Mouse (Mus musculus) heart, postnatal 10 days (tissue): ENCODE results near the gene Dhx38. TPM values are rescaled to one million over a fixed set of nuclear protein-coding genes. Genes with fewer than 3 reads are reported as not detected.
A peak's percentile ranks its signal among the peaks of the same experiment; 100 is the strongest.

Source experiments
- DNase-seq, 2 experiments: peaks; one replicate each; pipeline ENCODE4 v3.0.0; 2021
- intact Hi-C: fragments of 180-260 bp; cut with DNase I; formaldehyde crosslinking; loops from one replicate; pipeline ENCODE4 v1.15.1; 2025
- total RNA-seq, 2 experiments: library from RNA; stranded (reverse); gene quantifications; 2 replicates each; pipeline ENCODE4 v1.2.3; 2021

The Dhx38 gene
- total RNA-seq, result 10 to 100 TPM; 18.0 to 18.6 TPM

DNA sequence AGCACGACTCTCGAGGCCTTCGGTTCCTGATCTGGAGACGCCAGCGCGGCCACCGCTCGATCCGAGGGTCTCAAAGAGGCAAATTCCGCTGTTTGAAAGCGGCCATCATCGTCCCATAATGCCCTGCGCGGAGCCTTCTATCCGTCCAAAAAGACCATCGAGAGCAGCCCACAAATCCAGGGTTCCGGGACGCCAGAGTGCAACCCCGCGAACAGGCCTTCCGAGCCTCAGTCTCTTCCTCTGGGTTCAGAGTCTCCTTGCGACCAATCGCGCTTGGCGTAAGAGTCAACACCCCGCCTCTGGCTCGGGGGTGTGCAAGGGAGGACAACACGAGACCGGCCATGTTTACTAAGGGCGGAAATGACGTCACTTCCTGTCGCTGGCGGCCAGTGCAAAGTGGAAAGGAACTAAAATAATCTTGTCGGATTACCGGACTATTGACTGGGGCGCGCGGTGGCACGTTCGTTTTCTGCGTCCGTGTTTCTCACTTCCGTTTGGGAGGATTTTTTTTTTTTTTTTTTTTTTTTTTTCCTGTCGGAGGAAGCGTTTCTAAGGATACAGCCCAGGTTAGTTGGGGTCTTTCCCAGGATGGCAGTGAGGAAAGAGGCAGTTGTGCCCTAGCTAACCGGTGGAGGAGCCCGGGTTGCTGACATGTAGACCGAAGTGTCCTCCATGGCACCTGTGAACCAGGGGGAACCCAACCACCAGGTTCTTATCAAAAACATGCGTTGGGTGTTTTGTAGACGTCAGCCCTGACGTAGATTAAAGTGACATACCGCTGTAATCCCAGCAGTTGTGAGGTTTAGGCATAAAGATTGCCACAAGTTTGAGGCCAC lies at the start of gene Dhx38, which contains the start of gene Txnl4b:
Gene Dhx38 (minus strand): TSS at position 364 of the 836 bp plus-strand sequence.
Gene Txnl4b (plus strand): TSS at position 395 of the 836 bp plus-strand sequence.
- intact Hi-C loops, result loop anchor here (2.0 to 10.0 kb wide), 3 partner anchors 43 to 1981 kb away; partner anchors contain the start of genes Ap1g1, Dhodh and Psmd7
- peak; percentile 99 to 100 for DNase-seq

DNA sequence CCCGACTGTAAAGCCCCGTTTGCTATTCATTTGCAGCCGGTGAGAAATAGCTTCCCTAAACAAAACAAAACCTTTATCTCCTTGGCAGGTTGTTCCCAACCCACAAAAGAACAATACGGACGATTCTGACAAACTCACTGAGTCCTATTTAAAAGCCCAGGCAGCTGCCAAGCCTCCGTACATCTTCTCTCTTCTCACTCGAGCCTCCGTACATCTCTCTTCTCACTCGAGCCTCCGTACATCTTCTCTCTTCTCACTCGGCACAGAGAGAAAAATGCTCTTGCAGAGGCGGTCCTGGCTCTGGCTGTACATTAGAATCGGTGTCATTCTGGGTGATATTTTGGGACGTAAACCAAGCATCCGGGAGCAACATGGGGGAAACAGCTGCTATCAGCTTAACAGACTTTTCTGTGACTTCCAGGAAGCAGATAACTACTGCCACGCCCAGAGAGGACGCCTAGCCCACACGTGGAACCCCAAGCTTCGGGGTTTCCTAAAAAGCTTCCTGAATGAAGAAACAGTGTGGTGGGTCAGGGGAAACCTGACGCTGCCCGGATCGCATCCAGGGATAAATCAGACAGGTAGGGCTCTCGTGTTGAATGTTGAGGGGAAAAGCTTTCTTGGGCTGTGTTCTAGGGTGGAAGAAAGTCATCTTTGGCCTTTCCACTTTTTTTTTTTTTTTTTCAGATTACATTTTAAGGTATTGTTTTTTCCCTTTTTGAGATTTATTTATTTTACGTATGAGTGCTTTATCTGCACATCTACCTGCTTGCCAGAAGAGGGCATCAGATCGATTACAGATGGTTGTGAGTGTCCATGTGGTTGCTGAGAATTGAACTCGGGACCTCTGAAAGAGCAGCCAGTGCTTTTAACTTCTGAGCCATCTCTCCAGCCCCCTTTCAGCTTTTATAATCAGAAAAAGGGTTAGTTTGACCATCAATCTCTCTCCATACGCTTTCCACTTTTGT lies 48.9 kb upstream of the Dhx38 start, which contains the start of gene Pkd1l3:
Gene Pkd1l3 (plus strand): TSS at position 275 of the 968 bp plus-strand sequence.
- intact Hi-C loops, result loop anchor here (5.0 kb wide), 1 partner anchor 163 kb away; the partner anchor contains the start of gene Ap1g1
- DNase-seq, result no peak

DNA sequence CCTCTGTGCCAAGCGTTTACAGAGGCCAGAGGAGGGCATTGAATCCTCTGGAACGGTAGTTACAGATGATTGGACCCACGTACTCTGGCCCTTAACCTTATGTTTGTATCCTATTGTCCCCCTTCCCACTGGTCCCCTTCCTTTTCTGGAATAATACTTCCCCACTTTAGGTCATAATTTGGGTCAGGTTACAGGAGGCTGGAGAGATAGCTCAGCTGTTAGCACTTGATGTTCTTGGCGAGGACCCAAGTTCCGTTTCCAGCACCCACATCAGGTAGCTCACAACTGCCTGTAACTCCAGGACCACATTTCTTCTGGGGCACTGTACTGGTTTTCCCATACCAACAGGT lies 43.5 kb upstream of the Dhx38 start:
- intact Hi-C loops, result loop anchor here (2.0 to 5.0 kb wide), 3 partner anchors 42 to 98 kb away; partner anchors contain the start of genes Ist1 and Zfp821
- DNase-seq, result peak; percentile 33 to 34

DNA sequence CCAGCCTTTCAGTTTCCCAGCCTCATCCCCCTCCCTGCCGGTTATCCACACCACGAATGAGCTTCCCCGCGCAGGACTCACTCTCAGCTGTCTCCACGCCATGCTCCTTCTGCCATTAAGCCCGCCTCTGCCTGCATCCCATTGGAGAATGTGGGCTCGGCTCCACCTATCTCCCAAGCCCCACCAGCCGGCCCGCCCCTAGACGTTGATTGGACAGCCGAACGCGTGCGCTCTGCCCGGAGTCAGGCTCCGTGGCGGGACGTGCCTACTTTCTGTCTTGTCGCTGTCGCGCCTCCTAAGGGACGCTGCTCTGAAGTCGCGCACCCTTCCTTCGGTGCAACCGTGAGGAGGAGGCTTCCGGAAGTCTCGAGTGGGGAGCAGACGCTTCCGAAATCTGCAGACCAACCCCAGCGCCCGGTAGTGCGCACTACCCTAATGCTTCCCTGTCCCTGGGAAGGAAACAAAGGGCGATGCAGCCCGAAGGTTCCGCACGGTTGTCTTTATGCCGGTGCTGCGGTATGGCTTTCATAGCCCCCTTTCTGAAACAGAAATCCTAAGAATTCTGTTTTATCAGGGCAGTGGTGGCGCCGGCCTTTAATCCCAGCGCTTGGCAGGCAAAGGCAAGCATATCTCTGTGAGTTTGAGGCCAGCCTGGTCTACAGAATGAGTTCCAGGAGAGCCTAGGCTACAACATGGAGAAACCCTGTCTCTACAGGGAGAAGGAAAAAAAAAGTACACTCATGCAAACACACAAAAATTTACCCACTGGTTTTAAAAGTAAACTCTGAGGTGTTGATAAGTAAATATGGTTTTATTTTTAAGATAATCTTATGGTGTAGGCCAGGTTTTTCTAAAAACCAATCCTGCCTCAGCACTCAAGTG lies 42.9 kb upstream of the Dhx38 start, which contains the start of gene Dhodh:
Gene Dhodh (minus strand): TSS at position 403 of the 882 bp plus-strand sequence.
- intact Hi-C loops, result loop anchor here (2.0 to 5.0 kb wide), 3 partner anchors 42 to 99 kb away; partner anchors contain the start of genes Ist1 and Zfp821
- peak; percentile 97 to 98 for DNase-seq

DNA sequence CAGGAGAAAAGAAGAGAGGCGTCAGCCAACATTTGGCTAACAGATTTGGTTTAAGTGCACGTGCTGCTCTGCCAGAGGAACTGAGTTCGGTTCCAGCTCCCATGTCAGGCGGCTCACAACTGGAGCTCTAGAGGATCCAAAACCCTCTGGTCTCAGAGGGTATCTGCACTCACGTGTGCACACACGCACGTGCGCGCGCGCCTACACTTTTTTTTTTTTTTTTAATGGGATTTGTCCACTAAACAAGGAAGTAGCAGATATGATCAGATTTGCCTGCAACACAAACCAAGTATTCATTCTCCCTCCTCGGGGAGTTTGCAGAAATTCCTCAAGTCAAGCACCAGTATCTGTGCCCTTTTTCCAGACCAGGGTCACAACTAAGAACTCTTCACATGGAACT lies 42.0 kb upstream of the Dhx38 start:
- intact Hi-C loops, result loop anchor here (2.0 to 5.0 kb wide), 3 partner anchors 41 to 100 kb away; partner anchors contain the start of genes Ist1 and Zfp821
- DNase-seq, result no peak

DNA sequence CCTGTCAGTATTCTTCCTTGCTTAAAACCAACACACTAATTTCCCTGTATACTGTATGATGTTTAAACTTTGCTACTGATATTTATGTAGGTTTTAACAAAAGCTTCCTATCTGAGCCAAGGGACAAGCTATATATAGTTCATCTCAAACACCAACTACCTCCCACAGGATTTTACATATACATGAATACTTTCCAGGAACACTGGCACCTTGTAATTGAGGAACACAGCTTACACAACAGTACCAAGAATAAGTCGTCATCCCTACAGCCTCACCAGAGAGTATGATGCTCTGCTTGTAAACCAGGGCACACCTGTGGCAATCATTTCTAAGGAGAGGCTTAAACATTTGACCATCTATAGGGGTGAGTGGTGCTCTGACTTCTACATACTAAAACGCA lies 41.1 kb upstream of the Dhx38 start:
- intact Hi-C loops, result loop anchor here (5.0 kb wide), 2 partner anchors 86 to 101 kb away; partner anchors contain the start of genes Ist1 and Zfp821
- DNase-seq, result no peak

DNA sequence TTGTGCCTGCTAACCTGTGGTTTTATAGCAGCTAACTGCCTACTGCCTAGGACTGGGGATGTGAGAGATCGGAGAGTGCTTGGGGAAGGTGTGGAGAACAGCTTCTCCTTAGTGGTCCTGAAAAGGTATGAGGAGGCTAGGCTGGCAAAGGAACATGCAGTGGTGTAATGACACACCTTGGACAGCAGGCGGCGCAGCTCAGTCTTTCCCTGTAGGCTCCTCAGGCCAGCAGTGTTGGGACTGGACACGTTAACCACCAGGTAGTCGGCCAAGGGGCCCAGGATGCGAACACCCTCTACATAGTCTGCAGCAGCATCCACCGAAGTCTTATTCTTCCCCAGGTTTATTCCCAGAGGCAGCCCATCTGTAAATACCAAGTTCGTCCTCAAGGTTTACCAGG lies 30.2 kb upstream of the Dhx38 start:
- DNase-seq, result peak; percentile 29 to 69
- intact Hi-C loops, result no loop called here

DNA sequence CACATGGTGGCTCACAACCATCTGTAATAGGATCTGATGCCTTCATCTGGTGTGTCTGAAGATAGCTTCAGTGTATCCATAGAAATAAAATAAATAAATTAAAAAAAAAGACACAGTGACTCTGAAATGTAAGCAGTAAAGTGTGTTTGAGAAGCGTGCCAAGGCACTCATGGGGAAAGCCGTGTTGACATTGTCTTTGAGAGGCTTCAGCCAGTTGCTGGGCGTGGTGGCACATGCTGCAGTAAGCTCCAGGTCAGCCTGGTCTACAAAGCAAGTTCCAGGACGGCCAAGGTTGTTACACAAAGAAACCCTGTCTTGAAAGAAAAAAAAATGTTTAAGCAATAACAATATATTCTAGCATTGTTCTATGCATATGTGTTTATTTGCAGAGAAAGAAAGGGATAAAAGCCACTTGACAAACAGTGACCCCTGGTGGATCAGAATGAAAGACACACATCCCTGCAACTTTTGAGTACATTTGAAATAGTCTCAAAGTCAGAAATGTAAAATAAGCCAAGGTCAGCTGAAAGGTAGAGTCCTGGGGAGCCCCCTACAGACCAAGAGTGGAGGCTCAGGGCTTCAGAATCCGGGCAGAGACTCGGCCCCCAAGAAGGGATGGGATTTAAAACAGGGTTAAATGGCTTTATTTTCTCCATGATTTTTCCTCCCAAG lies 27.6 kb upstream of the Dhx38 start:
- peak in 1 of 2 experiments; percentile 27 for DNase-seq
- intact Hi-C loops, result no loop called here

DNA sequence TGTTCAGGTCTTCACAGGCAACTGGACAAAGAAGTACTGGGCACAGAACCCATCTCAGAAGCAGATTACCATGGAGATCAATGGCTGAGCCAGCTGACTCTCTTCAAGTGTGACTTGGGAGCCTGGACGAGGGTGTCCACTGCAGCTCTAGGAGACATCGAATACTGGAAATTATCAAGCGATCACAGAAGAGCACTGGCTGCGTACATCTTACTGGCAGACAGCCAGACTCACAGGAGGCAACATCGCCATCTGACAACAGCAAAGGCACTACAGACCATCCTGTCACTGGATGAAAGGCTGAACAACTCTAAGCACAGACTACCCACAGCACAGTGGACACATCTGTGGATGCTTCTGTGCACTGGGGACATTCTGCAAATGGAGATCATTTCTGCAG lies 26.5 kb upstream of the Dhx38 start:
- intact Hi-C loops, result no loop called here
- DNase-seq, result no peak

DNA sequence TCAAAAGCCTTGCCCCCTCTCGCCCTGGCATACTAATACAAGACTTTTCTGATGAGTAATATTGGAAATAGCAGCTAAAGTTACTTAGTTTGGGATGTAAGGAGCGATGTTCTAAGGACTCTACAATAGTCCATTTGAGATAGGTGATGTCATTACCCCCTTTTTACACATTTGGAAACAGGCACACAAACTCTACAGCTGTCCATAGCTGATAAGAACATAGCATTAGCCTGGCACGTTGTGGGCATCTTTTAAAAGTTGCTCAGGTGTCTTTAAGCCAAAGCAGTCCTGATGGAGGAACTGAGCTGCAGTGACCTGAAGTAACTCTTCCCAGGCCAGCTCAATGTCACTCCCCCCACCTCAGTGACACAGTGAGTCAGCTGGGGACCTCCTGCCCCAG lies 25.7 kb upstream of the Dhx38 start:
- intact Hi-C loops, result no loop called here
- no peak for DNase-seq

DNA sequence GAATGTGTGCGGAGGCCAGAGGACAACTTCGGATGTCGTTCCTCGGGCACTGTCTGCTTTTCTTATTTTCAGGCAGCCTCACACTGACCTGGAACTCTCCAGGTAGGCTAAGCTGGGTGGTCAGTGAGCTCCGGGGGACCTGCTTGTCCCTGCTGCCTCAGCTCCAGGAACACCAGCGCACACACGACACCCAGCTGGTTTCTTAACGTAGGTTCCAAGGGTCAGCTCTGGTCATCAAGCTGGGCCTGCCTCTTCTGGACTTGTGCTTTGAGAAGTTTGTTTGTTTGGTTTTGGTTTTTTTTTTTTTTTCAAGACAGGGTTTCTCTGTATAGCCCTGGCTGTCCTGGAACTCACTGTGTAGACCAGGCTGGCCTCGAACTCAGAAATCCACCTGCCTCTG lies 25.2 kb upstream of the Dhx38 start:
- no peak for DNase-seq
- intact Hi-C loops, result no loop called here

DNA sequence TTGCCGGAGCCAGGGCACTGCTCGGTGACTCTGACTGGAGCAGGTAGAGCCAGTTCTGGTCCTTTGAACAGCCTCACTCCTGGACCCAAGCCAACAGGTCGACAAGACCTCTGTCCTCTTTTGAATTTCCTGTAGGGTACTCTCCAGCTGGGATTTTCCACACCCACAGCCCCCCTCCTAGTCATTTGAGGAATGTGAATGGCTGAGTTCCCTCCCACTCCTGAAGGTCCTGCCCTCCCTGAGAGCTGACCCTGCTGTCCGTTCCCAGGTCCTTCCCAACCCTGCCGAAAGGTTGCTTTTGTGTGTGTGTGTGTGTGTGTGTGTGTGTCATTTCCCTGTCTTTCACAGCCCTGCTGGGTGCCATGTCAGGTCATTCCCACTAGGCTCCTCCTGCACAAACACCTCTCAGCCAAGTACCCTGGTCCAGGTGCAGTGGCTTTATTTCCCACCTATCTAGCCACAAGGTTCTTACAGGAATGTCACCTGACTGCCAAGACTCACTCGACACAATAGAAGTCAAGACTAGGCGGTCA lies 21.4 kb upstream of the Dhx38 start:
- intact Hi-C loops, result no loop called here
- DNase-seq, result no peak

DNA sequence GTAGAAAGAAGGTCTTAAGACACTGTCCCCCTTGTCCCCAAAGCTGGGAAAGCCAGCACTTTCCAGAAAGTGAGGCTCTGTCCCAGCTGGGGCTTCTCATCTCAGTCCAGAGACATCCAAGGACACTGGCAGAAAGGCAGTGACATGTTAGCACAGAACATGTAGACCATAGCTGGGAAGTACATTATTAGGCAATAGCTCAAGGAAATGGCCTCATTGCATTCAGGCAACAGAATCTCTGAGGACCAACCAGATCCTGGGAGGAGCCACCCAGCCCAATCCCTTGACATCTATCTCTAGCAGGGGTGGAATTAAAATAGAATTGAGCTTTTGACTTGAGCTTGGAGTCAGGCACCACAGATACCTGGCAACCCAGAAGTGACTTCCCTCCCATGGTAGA lies 20.0 kb upstream of the Dhx38 start:
- intact Hi-C loops, result no loop called here
- DNase-seq, result no peak

DNA sequence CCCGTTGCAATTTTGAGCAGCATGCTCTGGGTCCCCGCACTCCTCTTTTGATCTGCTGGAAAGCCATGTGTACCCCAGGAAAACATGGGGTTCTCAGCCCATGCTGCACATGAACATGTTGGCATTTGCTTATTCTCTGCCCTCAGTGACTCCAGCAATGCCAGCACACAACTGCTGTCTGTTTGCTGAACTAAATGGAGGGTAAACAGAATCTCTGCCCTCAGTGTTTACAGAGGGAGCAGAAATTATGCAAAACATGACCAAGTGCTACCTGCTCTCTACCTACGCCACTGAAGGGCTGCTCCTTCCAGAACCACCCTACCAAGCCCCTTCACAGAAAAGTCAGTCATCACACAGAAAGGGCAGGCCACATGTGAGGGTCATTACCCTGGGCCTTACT lies 19.2 kb upstream of the Dhx38 start:
- intact Hi-C loops, result no loop called here
- DNase-seq, result no peak

DNA sequence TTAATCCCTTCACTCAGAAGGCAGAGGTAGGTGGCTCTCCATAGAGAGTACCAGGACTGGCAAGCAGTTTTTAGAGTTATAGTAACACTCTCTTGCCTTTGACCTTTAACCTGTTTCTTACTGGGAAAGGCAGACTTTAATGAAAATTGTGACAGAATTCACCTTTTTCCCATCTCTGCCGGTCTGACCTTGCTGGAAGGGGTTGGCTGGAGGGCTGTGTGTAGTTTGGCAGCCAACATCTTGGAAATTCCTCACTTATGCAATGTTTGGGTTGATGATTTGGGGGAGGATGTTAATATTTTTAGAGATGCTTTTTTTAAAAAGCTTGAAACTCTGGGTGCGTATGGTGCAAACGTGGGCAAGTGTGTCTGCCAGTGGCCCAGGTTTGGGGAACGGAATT lies 18.6 kb upstream of the Dhx38 start:
- no peak for DNase-seq
- intact Hi-C loops, result no loop called here

DNA sequence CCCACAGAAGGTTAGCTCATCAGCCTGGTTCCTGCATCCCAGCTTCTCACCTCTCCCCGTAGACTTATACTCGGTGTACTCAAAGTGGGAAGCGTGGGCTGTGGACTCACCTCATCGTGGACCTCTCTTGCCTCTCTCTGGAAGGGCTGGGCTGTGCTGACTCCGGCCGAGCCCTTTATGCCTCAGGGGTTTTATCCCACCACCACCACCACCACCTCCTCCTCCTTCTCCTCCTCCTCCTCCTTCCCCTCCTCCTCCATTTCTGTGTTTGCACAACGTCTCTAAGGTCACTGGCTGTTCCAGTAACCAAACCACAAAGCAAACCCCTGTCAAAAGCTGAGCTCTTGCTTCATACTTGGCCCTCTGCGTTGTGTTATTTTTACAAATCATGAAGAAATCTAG lies 13.2 kb upstream of the Dhx38 start, which contains the start of gene Hp:
Gene Hp (minus strand): TSS at position 273 of the 402 bp plus-strand sequence.
- intact Hi-C loops, result no loop called here
- DNase-seq, result no peak

DNA sequence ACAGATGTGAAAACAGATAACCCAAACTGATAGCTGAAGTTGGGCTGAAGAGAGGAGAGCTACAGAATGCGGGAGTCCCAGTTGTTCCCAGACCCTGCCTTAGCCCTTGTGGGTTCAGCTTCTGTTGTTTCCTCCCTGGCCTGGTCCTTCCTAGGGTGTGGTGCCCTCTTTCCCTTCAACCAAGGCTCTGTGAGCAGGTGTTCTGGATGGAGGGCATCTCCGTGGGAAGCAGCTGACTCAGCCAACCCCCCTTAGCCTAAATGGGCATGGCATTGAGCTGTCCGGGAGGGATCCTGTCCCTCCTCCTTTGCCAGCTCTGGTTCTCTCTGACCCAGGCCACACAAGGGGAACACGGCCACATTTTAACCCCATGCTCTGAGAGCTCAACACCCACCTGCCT lies 10.7 kb upstream of the Dhx38 start:
- intact Hi-C loops, result no loop called here

DNA sequence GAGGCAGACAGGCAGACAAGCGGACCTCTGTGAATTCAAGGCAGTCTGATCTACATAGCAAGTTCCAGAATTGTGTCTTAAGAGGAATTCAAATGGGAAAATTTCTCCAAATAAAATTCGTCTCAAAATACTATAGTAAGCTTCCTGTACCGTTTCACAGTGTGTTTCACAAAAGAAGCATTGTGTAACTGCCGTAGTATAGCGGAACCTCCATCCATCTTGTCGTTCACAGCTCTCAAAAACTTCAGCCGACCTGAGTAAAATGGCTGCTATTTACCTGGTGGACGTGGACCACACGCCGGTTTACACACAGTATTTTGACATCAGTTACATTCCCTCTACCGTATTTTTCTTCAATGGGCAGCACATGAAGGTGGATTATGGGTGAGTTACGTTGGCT lies 5.5 kb upstream of the Dhx38 start:
- intact Hi-C loops, result no loop called here
- DNase-seq, result no peak

More for the DNA sequence above, 10.7 kb upstream of the Dhx38 start:
- DNase-seq, result no peak

DNA sequence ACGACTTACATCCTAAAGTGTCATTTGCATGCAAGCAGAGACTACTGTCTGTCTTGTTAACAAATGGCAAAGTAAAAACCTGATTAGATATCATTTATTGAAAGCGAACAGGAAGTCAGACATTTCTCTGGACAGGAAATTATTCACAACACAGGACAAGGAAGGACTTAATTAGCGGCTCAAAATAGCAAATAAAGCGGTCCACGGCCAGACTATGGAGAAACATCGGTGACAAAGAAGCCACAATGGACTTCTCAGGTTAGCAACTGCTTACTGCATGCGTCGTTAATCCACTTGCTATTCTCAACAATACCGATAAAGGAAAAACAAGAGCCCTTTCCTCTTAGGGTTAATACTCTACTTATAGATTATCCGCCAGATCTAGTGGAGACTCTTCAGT lies 895 bp downstream of the Dhx38 start:
- peak in 1 of 2 experiments; percentile 10 for DNase-seq

More for the DNA sequence above, 895 bp downstream of the Dhx38 start:
- intact Hi-C loops, result loop anchor here (5.0 to 10.0 kb wide), 2 partner anchors 213 to 1980 kb away; partner anchors contain the start of genes Ap1g1 and Psmd7
